In the genomic region with DNA sequence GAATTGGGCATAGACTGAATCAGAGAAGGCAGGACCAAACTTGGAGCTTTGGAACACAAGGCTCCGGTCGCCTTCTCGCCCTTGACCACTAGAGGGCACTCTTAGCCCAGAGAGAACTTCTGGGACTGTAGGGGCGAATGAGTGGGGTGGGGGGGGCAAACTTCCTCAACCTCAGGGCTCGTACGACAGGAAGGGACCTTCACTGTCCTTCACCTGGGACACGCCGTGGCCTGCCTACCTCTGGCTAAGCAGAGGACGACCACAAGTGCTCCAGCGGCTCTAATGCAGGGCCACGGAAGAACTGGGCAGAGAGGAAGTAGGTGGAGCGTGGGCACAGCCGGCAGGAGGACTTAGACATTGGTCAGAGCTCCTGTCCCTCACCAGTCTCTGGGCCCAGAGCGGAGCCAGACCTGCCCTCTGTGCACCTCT, we compare ENCODE assay signal across 8 mouse cellular contexts. TPM values are rescaled to one million over a fixed set of nuclear protein-coding genes. Genes with fewer than 3 reads are reported as not detected.
DNase-seq lines count a peak whose midpoint lies in the region; ATAC-seq and TF ChIP-seq lines count a peak whose summit lies in the region.

No protein-coding gene starts in this region.

- peak overlapping the region; percentile 78 for H3K9ac ChIP-seq in embryonic facial prominence, embryonic 13.5 days
- H3K9ac ChIP-seq in heart, adult 2 months (ENCODE audit: low read depth, low read length) = peak overlapping the region; percentile 75
- peak overlapping the region; percentile 58 for H3K9ac ChIP-seq in limb, embryonic 15.5 days
- H3K9ac ChIP-seq in midbrain, postnatal 0 days (replicated peaks; ENCODE audit: low read length, poor library complexity, severe bottlenecking) = peak overlapping the region; percentile 51

- ATAC-seq in embryonic facial prominence, embryonic 13.5 days (ENCODE audit: insufficient number of reproducible peaks, insufficient read depth, low FRiP score, low TSS enrichment, low read depth) = peak; percentile 82
- ATAC-seq in limb, embryonic 15.5 days (ENCODE audit: insufficient number of reproducible peaks, low FRiP score, low TSS enrichment, low read depth) = peak; percentile 87
- peak; percentile 81 for ATAC-seq in midbrain, postnatal 0 days (ENCODE audit: low FRiP score)

- intact Hi-C loops in heart, adult 2 months (cut with DNase I) = loop anchor here (1.0 to 10.0 kb wide), 5 partner anchors 40 to 592 kb away; a partner anchor contains a TSS

- no peaks in the 10 kb centered on the region for H3K9me3 ChIP-seq in embryonic facial prominence, embryonic 13.5 days
- H3K9me3 ChIP-seq in limb, embryonic 15.5 days = no peaks in the 10 kb centered on the region
- H3K9me3 ChIP-seq in midbrain, postnatal 0 days (ENCODE audit: low read length) = no peaks in the 10 kb centered on the region

- TF ChIP-seq POLR2A in heart, adult 2 months (IDR thresholded peaks at IDR 0.05; ENCODE audit: insufficient read depth, low read depth, low read length) = peak; percentile 78

- H3K79me2 ChIP-seq in heart, adult 2 months (replicated peaks; ENCODE audit: control insufficient read depth, insufficient read depth, low read length) = no peaks in the 10 kb centered on the region; the same call in none of the 2 replicates

- H3K27ac ChIP-seq in embryonic facial prominence, embryonic 13.5 days = peak overlapping the region; percentile 48; the same call in 1 of the 2 replicates
- H3K27ac ChIP-seq in heart, adult 2 months = peak overlapping the region; percentile 86
- H3K27ac ChIP-seq in limb, embryonic 15.5 days = peak overlapping the region; percentile 54
- no peak overlapping the region for H3K27ac ChIP-seq in midbrain, postnatal 0 days (ENCODE audit: low read depth, low read length)

- 1% methylated on average over 14 of the region's 14 CpGs for WGBS in embryonic facial prominence, embryonic 13.5 days
- WGBS in heart, adult 2 months = under 1% methylated on average over 14 of the region's 14 CpGs
- under 1% methylated on average over 14 of the region's 14 CpGs for WGBS in limb, embryonic 15.5 days
- WGBS in midbrain, postnatal 0 days = 3% methylated on average over 14 of the region's 14 CpGs

- peak; percentile 95 for TF ChIP-seq EP300 in heart, adult 2 months (IDR thresholded peaks at IDR 0.05; ENCODE audit: insufficient read depth, low read depth, low read length)

- H3K4me2 ChIP-seq in embryonic facial prominence, embryonic 13.5 days = peak overlapping the region; percentile 64
- peak overlapping the region; percentile 46 for H3K4me2 ChIP-seq in limb, embryonic 15.5 days
- peak overlapping the region; percentile 39 for H3K4me2 ChIP-seq in midbrain, postnatal 0 days (ENCODE audit: low read depth, low read length, poor library complexity, severe bottlenecking)

- peaks cover 15% of the 10 kb centered on the region for H3K4me1 ChIP-seq in embryonic facial prominence, embryonic 13.5 days
- H3K4me1 ChIP-seq in heart, adult 2 months (ENCODE audit: control insufficient read depth, insufficient read depth, low read length) = peaks cover 6% of the 10 kb centered on the region
- peaks cover 15% of the 10 kb centered on the region for H3K4me1 ChIP-seq in limb, embryonic 15.5 days
- H3K4me1 ChIP-seq in midbrain, postnatal 0 days (ENCODE audit: insufficient read depth, low read length) = no peaks in the 10 kb centered on the region

- DNase-seq in 3134 (ENCODE audit: extremely low read depth, insufficient read length, low spot score) = peak; percentile 88
- peak; percentile 90 for DNase-seq in adrenal gland, postnatal 14 days
- DNase-seq in heart, adult 2 months = peak; percentile 90
- peak; percentile 86 to 91 for DNase-seq in kidney, adult 8-10 months
- peak; percentile 74 for DNase-seq in midbrain, postnatal 0 days (ENCODE audit: low spot score)
- peak; percentile 87 to 89 for DNase-seq in spleen, postnatal 10 days (ENCODE audit: low spot score in 2 of 2)

- peak overlapping the region; percentile 61 for H3K4me3 ChIP-seq in embryonic facial prominence, embryonic 13.5 days
- H3K4me3 ChIP-seq in heart, adult 2 months = peak overlapping the region; percentile 80
- peak overlapping the region; percentile 58 for H3K4me3 ChIP-seq in limb, embryonic 15.5 days
- peak overlapping the region; percentile 37 for H3K4me3 ChIP-seq in midbrain, postnatal 0 days (ENCODE audit: low read depth, low read length)

- H3K27me3 ChIP-seq in embryonic facial prominence, embryonic 13.5 days = no peaks in the 10 kb centered on the region
- H3K27me3 ChIP-seq in heart, adult 2 months (ENCODE audit: control insufficient read depth, insufficient read depth, low read length) = no peaks in the 10 kb centered on the region
- H3K27me3 ChIP-seq in limb, embryonic 15.5 days = no peaks in the 10 kb centered on the region
- no peaks in the 10 kb centered on the region for H3K27me3 ChIP-seq in midbrain, postnatal 0 days (ENCODE audit: insufficient read depth, low read length)

- peaks cover 13% of the 10 kb centered on the region for H3K36me3 ChIP-seq in embryonic facial prominence, embryonic 13.5 days
- no peaks in the 10 kb centered on the region for H3K36me3 ChIP-seq in heart, adult 2 months (ENCODE audit: control insufficient read depth, insufficient read depth, low read length)
- H3K36me3 ChIP-seq in limb, embryonic 15.5 days = peaks cover 14% of the 10 kb centered on the region
- H3K36me3 ChIP-seq in midbrain, postnatal 0 days (ENCODE audit: insufficient read depth, low read length) = no peaks in the 10 kb centered on the region

- TF ChIP-seq CTCF in heart, adult 2 months (IDR thresholded peaks at IDR 0.05) = peak; percentile 90
- TF ChIP-seq CTCF in midbrain, postnatal 0 days (IDR thresholded peaks at IDR 0.05) = peak; percentile 88

RNA-seq across cellular contexts. Expression of a gene that starts 5.5 kb away (rescaled TPM):
- total RNA-seq in adrenal gland, postnatal 14 days (2021) = 89.6 and 91.5 TPM in 2 replicates
- polyA plus RNA-seq in embryonic facial prominence, embryonic 13.5 days (2015; fragmentation: Nextera tagmentation; extraction: Ambion mirVana) = 88.3 and 94.7 TPM in 2 replicates
- total RNA-seq in heart, adult 2 months (2021) = 100 to 1,000 TPM in 1 of 2 experiments, 10 to 100 TPM in 1; 95.9 to 107 TPM
- polyA plus RNA-seq in heart, adult 2 months (2012; rRNA removed) = 139 and 182 TPM in 2 replicates
- polyA plus RNA-seq in limb, embryonic 15.5 days (2015; fragmentation: Nextera tagmentation; extraction: Ambion mirVana) = 111 and 112 TPM in 2 replicates
- total RNA-seq in midbrain, postnatal 0 days (2014; rRNA removed) = 168 and 184 TPM in 2 replicates
- polyA plus RNA-seq in midbrain, postnatal 0 days (2015; fragmentation: Nextera tagmentation; extraction: Ambion mirVana) = 185 and 200 TPM in 2 replicates

RNA-seq across cellular contexts. Expression of a gene that starts 13.2 kb away (rescaled TPM):
- 6.2 and 6.8 TPM in 2 replicates for total RNA-seq in adrenal gland, postnatal 14 days (2021)
- 17.8 and 18.3 TPM in 2 replicates for polyA plus RNA-seq in embryonic facial prominence, embryonic 13.5 days (2015; fragmentation: Nextera tagmentation; extraction: Ambion mirVana)
- 1 to 10 TPM; 3.3 to 3.6 TPM for total RNA-seq in heart, adult 2 months (2021)
- 3.9 and 6.0 TPM in 2 replicates for polyA plus RNA-seq in heart, adult 2 months (2012; rRNA removed)
- polyA plus RNA-seq in limb, embryonic 15.5 days (2015; fragmentation: Nextera tagmentation; extraction: Ambion mirVana) = 17.8 and 18.5 TPM in 2 replicates
- 19.7 and 23.2 TPM in 2 replicates for total RNA-seq in midbrain, postnatal 0 days (2014; rRNA removed)
- polyA plus RNA-seq in midbrain, postnatal 0 days (2015; fragmentation: Nextera tagmentation; extraction: Ambion mirVana) = 27.6 and 28.3 TPM in 2 replicates
